Mouse (Mus musculus): Measurements from ENCODE around the gene Tspan8. TPM values are rescaled to one million over a fixed set of nuclear protein-coding genes. Genes with fewer than 3 reads are reported as not detected.
"Not testable (repeated sequence)": the region's sequence is repeated elsewhere in the genome, so short reads cannot be mapped to it uniquely, and the experiment has no call there.

Tspan8 gene
- total RNA-seq (2015) = 0.96 and 1.9 TPM in 2 replicates
- total RNA-seq (2017) = 1.4 and 3.1 TPM in 2 replicates

GRCm38 (mm10) chr10:115816511-115816910, at the start of gene Tspan8:
Tspan8 (plus strand) TSS chr10:115816832.
- ATAC-seq (ENCODE audit: poor library complexity, severe bottlenecking) = 0 out of 2 replicates have a peak, but pooled peaks have one; percentile 33

DNA sequence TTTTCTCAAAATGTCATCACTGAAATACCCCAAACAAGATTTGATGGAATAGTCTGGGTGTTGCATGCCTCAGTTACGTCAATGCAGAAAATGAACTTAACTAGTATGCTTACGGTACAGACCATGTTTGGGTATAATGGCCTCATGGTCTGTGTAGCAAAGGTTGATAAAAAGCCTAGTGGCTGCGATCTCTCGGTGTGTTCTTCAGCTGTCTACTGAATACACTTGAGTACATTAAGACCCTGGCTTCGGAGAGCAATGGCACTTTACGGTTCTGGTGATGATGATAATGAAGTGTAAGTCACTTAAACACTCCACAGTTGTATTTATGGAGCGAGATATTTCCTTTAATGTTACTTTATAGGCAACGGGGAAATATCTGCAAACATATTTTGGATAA, 46.6 kb upstream of the Tspan8 start:
- ATAC-seq (ENCODE audit: poor library complexity, severe bottlenecking) = no peak

DNA sequence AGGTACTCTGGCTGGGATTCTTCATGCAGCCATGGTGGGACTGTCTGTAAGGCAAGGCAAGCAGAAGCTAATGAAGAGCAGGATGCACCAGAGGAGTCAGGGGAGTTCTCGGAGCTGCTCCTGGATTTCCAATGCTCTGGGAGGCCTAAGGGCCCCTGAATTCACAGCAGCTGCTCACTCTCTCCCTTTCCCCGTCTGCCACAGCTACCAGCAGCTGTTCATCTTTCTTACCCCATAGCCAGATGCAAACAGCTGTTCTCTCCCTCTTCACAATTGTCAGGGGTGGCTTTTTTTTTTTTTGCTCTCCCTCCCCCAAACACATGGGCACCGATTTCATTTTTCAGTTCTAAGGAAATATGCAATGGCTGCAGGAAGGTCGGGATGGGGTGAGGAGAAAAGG, 42.2 kb upstream of the Tspan8 start:
- no peak for ATAC-seq (ENCODE audit: poor library complexity, severe bottlenecking)

- no peak for ATAC-seq (ENCODE audit: poor library complexity, severe bottlenecking)
Measured at GRCm38 (mm10) chr10:115775945-115776905, 40.4 kb upstream of the Tspan8 start.

DNA sequence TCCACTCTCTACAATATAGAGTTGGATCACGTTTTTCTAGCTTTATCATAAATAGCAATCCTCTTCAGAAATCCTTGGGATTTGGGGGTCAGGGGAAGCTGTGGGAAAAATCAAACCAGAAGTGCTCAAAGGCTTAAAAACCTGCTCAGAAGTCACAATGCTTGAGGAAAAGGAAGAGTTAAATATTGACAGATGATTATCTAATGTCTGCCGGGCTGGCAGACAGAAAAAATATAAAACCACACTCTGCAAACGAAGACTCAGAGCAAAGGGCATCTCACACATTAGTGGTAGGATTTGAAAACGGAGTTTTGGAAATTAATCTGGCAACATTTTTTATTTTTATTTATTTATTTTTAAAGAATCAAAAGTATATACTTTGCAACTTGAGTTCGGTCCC, 39.3 kb upstream of the Tspan8 start:
- ATAC-seq (ENCODE audit: poor library complexity, severe bottlenecking) = no peak

DNA sequence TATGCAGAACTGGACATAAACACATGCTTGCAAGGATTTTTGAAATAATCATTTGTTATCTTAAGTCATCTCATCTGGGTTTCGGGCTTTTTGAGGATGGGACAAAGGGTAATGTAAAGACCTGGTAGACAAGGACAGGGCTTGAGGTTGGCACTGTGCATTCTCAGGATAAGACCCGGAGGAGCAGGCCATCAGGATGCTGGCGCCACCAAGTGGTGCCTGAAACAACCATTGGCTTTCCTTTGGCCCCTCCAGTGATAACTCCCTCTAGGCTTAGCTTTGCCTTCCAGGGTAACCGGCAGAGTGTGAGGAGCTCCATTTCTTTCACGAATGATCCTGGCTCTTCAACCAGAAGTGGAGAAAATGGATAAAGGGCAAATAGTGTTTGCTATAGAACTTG, 38.0 kb upstream of the Tspan8 start:
- no peak for ATAC-seq (ENCODE audit: poor library complexity, severe bottlenecking)

- ATAC-seq (ENCODE audit: poor library complexity, severe bottlenecking) = no peak
Measured at GRCm38 (mm10) chr10:115780239-115781016, 36.2 kb upstream of the Tspan8 start.

GRCm38 (mm10) chr10:115783232-115783631, 33.4 kb upstream of the Tspan8 start:
- ATAC-seq (ENCODE audit: poor library complexity, severe bottlenecking) = no peak

- no peak for ATAC-seq (ENCODE audit: poor library complexity, severe bottlenecking)
Measured at GRCm38 (mm10) chr10:115790788-115791187, 25.8 kb upstream of the Tspan8 start.

DNA sequence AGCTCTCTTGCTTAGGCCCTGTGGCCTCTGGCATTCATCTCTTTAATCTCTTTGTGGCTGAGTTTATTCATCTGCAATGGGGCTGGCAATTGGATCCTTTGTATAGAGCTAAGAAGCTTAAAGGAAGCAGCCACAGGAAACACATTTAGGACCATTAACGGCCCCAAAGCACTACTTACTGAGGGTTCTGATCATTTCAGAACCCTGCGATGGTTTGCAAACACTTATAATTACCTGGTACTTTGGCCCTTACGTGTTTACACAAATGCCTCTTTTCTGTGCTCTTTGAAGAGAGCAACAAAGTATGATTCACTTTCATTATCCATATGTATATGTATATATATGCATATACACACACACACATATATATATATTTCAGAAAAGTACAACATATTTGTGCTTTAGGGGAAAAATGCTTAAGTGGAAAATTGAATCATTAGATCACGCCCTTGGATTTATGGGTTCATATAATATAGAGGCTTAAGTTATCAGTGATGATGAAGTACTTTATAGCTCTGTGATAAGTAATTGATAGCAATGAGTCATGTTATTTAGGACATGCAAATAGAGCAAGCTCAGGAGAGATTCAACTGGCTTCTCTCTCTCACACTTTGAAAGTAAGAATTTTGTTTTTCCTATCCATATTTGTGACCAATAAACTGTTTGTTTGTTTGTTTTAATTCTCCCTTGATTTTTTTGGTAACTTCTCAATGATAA, 20.4 kb upstream of the Tspan8 start:
- no peak for ATAC-seq (ENCODE audit: poor library complexity, severe bottlenecking)

DNA sequence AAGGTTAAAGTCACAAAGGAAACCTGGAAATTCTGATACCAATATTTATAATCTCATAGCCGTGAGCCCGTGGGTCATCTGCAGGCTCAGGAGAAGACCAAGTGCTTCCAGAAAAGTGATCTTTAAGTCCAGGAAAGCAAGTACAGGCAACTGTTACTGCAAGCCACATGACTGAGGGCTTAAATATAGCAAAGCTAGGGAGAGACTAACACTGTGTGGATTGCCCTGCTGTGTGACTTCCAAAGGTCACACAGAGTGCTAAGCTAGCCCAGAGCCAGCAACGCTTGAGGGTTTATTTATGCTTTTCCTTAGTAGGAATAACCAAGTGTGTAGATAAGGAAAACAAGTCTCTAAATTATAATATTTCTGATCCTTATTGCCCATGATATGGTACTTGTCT, 15.2 kb upstream of the Tspan8 start:
- no peak for ATAC-seq (ENCODE audit: poor library complexity, severe bottlenecking)

GRCm38 (mm10) chr10:115803013-115803412, 13.6 kb upstream of the Tspan8 start:
- not testable (repeated sequence) for ATAC-seq (ENCODE audit: poor library complexity, severe bottlenecking)

DNA sequence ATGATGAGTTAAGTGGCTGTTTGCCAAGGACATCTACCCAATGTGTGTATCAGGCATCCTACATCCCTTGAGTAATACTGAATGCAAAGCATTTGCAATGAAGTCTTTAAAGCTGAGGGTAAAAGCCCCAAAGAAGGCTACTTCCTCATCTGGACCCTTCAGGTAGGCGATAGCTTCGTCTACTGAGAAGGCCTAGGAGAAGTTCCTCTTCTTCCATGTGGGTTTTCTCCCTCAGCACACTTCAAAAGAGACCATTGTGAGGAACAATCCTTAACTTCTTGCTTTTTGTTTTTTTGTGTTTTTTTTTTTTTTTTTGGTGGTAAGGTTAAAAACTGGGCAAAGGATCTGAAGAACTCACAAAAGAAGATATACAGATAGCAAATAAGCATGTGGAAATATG, 12.9 kb upstream of the Tspan8 start:
- no peak for ATAC-seq (ENCODE audit: poor library complexity, severe bottlenecking)

GRCm38 (mm10) chr10:115805987-115806386, 10.6 kb upstream of the Tspan8 start:
- peak; percentile 47 for ATAC-seq (ENCODE audit: poor library complexity, severe bottlenecking)

- ATAC-seq (ENCODE audit: poor library complexity, severe bottlenecking) = no peak
Measured at GRCm38 (mm10) chr10:115809169-115809568, 7.5 kb upstream of the Tspan8 start.

DNA sequence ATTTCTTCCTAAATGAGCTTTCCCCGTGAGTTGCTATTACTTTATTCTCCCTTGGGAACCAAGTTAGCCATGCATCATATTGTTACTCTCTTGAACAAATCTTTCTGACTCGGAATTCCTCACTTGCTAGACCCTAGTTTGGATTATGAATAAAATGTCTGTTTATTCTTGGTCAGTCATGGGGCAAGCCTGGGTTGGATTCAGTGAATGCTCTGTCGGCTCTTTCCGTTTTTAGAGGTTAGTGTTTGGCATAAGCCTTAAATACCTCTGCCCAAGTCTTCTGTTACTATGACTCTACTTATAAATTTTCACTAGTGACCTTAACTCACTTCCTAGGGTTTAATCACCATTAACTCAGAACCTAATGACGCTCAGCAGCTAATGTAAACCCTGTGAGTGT, 5.1 kb upstream of the Tspan8 start:
- ATAC-seq (ENCODE audit: poor library complexity, severe bottlenecking) = no peak

- ATAC-seq (ENCODE audit: poor library complexity, severe bottlenecking) = no peak
Measured at GRCm38 (mm10) chr10:115814878-115815277, 1.8 kb upstream of the Tspan8 start.

DNA sequence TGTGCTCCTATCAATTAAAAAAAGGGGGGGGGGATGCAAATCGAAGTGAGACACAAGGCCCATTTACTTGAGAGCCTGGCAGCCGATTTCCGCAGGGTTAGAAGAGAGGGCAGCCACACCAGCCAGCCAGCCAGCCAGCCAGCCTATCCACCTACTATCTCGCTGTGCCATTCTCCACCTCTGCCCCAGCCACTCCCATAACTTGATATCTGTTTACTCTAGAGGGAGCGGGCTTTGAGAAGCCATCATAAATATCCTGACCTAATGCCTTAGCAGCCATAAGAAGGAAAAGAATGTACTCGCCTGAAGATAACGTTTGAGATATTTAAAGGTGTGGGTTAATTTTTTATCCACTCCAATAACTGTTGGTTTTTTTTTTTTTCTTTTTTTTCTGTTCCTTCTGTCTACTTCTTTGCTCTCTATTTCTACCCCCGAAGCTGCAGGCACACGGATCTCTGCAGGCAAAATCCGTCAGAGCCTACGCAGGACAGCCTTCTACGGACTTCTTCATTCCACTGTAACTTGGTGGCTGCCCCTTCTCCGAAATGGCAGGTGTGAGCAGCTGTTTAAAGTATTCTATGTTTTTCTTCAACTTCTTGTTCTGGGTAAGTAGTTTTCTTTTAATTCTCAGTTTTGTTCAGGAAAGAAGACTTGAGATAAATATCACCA, 558 bp downstream of the Tspan8 start:
- peak; percentile 62 for ATAC-seq (ENCODE audit: poor library complexity, severe bottlenecking)

DNA sequence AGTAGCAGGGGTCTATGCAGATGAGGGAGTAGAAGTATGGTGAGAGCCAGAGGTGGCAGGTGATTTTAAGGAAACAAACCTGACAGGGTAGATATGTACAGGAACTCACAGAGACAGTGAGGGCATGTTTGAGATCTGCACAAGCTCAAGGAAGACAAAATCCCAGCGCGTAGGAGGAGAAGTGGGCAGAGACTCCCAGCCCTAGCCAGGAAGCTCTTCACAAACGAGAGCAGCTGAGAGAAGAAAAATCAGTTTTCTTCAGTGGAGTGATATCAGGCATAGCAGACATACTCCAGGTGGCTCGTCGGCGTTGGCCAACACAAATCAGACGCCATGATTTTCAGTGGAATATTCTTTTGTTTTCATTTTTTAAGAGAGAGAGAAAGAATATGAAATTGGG, 8.7 kb downstream of the Tspan8 start:
- no peak for ATAC-seq (ENCODE audit: poor library complexity, severe bottlenecking)

- no peak for ATAC-seq (ENCODE audit: poor library complexity, severe bottlenecking)
Measured at GRCm38 (mm10) chr10:115828872-115829271, 12.2 kb downstream of the Tspan8 start.

DNA sequence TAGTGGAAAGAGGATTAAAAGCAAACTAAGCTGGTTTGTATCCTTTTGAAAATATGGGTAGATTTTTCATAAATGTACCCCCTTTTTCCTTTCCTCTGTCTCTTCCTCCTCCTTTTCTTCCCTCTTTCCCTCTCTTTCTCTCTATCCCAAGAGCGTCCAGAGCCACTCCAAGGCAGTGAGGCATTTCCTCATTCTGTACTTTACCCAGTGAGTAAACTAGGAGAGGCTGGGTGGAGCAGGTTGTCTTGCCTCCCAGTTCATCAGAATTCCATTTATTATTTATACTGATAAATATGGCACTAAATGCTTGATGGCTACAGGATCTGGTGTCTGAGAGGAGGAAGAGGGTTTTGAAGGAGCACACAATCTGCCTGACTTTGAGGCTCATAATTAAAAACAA, 13.1 kb downstream of the Tspan8 start:
- no peak for ATAC-seq (ENCODE audit: poor library complexity, severe bottlenecking)

All from megakaryocyte, adult 5-6 weeks (primary cell).